Mouse (Mus musculus) small intestine, adult 2 months (tissue): ENCODE results near the gene Zyg11a.

Experiments used
- CTCF ChIP-seq: fragments of 200-500 bp; IDR thresholded peaks from 2 replicates; pipeline ENCODE4 v1.5.1; 2012; ENCODE audit warnings: low read depth, mild to moderate bottlenecking, control low read depth, inconsistent platforms, low read length, moderate library complexity, mixed read lengths; ENCODE audit not compliant: insufficient replicate concordance, insufficient read length; ENCODE audit errors: extremely low read depth
- POLR2A ChIP-seq: fragments of 200-500 bp; IDR thresholded peaks from 2 replicates; pipeline ENCODE4 v1.6.1; 2012; ENCODE audit warnings: low read depth, mild to moderate bottlenecking, control low read depth, inconsistent platforms, low read length, moderate library complexity

DNA sequence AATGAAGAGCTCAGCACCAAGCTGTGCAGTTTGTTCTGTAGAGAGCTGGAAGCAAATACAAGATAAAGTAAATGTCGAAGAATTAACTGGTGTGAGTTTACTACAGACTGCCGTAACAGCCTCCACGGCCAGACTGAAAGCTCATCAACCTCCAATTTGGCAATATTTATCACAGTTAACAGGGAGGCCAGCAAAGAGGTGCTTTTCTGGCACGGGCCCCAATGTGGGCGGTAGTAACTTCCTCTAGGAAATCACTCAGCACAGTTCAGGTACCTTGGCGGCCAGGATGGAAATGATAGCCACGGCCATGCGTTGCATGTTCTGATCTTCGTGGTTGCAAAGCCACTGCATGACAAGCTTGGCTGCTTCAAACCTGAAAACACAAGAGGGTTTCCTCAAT lies 32.7 kb upstream of the Zyg11a start:
- TF ChIP-seq CTCF = no peak
- no peak for TF ChIP-seq POLR2A
